Mouse (Mus musculus) layer of hippocampus, adult 18-20 months (tissue): Measurements from ENCODE around the gene Map2k5. TPM values are rescaled to one million over a fixed set of nuclear protein-coding genes. Genes with fewer than 3 reads are reported as not detected.

Experiments used
- DNase-seq, 2 experiments: peaks; one replicate each; pipeline ENCODE4 v3.0.0; 2022; ENCODE audit warnings: low spot score in 2 of 2
- total RNA-seq, 2 experiments: library from RNA; stranded (reverse); gene quantifications; 2 replicates each; pipeline ENCODE4 v1.2.3; 2021

The Map2k5 gene
- total RNA-seq, 2 experiments from 2014 or later = 29.9 to 32.7 TPM

DNA sequence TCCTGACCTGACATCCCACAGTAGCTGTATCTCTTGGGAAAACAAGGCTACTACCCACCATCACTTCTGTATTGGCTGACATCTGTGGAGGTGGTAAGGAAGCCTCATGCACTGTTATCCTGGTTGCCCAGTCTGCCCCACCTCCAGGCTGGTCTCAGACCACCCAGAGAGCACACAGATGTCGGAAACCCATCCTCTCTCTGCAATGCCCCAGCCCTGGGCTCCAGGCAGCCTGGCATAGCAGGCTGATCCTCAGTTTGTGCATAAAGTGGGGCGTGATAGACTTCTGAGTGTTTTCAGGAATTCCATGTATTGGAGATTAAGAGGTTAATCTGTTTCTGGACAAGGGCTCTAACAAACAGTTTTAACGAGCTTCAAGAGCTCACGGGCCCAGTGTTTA is 182.2 kb downstream of the Map2k5 start:
- no peak for DNase-seq

DNA sequence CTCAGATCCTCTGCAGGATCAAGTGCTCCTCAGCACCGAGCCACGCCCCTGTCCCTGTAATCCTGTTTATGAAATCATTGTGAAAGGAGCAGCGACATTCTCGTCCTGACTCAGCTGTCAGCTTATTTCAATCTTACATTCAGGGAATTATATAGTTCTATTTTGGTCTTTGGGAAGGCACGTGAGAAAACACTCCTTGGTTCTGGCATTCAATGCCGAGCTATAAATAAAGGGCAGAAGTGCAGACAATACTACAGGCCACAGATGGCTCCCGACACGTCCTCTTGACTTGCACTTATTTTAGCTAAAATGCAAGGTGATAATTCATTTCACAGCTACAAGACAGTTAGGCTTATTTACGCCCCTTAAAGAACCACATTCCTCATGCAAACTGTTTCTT is 182.9 kb downstream of the Map2k5 start:
- DNase-seq = no peak

DNA sequence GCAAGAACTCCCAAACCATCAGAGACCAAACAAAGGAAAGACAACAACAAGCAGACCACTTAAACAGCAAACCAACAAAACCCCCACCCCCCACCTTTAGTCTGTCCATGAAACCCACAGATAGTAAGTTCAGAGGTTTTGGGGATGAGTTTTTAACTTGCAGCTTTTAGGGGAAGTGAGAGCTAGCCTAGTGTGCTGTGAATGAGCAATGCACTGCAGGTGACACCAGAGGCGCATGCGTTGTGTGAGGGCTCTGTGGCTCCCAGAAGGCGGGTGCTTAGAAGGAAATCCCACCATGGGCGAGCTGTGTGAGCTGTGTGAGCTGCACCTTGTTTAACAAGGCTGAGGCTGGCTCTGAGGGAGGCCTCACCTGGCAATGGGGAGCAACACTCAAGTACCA is 184.9 kb downstream of the Map2k5 start:
- no peak for DNase-seq

DNA sequence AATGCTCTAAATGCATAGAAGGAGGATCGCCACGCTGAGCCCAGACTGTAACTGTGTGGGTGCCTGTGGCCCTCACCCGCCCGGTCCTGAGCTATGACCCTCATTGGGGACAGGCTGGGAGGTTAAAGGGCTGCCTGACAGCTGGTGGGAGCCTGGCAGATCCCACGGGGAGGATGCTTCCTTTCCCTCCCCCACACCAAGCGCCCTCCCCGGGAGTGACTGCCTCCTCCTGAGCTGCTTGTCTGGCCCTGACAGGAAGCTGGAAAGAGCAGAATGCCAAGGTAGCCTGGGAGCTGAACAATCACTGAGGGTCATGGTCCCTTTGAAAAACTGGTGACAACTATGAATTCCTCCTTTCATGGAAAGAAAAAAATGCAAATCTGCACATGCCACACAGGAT is 190.4 kb downstream of the Map2k5 start:
- DNase-seq = no peak

DNA sequence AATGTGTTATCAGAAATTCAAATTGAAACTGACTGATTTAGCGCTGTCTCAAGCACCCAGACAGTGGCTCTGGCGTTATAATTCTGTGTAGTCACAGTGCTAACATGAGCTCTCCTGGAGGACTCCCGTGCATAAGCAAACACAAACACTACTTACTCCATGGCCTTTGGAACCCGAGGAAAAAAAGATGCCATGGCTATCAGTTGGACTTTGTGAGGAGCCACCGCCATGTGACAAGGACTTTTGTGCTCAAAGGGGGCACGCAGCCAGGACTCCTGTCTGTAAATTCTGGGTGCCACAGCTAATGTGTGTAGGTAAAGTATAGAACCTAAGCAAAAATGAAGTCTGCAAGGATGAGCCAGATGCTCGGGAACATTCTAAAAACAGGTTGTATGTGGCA is 192.5 kb downstream of the Map2k5 start:
- DNase-seq = no peak

DNA sequence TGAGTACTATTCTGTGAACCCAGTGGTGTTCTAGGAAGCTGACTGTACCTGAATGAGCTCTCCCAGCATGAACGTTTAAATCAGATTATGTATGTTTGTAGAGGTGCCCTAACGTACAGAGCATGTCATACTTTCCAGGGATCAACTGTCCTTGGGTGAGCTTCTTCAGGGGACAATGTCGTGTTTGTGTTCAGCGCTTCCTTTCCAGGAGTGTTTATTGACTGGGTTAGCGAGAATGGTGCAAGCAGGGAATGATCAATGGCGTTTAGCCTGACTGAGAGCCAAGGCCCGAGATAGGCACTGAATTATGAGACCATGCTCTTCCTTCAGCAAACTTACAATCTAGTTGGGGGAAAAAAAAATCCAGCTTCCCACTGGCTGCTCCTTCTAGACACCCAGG is 193.8 kb downstream of the Map2k5 start:
- DNase-seq = no peak

DNA sequence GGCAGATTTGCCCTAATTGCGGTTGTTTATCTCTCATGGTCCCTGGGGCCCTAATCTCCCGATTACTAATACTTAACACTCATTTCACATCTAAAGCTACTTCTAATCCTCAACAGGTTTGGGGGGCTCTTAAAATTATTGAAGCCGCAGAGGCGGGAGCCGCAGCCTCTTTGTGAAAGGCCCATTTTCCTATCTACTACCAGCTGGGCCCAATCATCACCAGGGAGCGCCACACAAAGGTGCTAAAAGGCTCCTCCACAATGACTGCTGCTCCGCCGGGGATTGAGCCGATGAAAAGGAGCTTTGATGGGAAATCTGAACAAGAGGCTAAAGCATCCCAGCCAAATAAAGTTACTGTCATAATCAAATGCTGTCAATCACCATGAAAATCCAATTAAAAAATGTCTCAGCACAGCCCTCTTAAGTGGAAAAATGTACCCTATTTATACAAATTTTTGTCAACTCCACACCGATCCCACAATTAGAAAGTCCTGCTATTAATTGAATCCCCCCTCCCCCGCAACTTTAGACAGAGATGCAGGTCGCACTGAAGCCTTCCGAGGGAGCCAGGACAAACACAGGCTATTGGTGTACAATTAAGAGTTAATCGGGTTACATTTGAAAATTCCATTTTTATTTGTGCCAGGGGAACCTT is 195.3 kb downstream of the Map2k5 start:
- DNase-seq = no peak

DNA sequence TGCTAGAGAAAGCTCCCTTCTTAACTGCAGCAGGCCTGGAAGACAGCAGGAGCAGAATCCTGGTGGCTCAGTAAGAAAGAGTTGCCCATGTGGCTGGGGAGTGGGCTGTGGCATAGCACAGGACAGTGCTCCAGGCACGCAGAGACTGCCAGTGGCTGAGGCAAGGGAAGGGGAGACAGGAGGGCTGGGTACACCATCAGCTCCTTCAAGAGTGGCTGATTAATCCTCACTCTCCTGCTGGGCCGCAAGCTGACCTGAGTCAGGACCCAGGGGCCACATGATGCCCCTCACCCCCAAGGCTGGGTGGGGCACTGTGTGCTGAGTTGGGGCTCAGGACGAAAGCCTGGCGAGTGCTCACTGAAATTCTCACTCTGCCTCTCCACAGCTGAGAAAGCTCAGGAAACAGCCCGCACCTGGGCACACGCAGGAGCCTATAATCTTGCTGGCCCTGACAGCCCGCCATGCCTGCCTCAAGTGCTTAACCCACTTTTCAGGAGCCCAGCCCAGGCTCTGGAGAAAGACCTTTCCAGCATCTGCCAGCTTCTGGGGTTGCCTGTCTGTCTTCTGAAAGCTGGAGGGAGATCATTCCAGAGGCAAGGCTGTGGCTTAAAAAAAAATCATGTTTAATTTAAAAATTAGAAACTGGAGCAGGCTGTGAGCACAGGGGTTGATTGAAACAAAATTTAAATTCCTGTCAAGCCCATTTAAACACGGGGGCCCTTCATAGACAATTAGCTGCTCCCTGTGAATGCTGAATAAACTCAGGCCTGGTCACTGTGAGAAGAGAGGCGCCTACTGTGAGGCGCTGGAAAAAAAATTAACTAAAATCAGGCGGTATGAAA is 196.1 kb downstream of the Map2k5 start:
- no peak for DNase-seq

DNA sequence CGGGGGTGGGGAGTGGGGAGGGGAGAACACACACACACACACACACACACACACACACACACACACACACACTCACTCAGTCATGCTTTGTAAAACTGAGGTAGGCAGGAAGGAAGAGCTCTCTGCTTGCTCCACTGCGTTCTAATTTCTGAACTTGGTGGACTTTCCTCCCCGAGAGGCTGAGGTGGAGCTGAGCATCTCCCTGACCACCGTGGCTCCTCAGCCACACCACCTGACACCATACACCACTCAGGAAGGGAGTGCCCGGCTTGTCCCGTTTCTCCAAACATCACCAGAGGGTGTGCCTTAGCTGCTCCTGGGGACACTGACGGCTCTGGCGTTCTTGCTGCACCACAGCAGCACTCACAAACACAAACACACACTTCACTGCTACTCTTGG is 199.4 kb downstream of the Map2k5 start:
- no peak for DNase-seq

DNA sequence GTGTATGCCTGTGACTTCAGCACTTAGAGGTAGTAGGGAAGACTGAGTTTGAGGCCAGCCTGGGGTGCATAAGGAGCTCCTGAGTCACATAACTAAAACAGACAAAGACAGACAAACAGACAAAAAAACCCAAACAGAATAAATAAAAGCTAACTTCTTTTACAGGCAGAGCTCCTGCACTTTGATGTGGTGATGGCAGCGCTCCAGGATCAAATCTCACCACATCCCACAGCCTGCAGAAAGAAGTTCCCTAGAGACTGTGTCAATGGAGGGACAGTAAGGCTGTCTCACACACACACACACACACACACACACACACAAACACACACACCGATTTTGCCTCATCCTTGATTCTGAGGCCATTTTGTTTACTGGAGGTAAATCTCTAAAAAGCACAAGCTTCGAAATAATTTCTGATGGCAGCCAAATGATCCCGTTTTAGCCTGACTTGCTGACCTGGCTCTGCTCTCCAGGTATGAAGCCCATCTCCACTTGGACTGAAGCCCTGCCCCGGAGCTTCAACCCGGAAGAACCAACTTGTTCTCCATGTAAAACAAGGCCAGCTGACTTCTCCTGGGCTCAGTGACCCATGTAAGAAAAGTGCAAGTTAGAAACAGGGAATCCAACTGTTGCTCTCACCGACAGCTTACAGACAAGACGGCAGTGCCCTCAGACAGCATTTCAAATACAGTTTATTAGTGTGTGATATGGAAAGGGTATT is 203.5 kb downstream of the Map2k5 start:
- no peak for DNase-seq

DNA sequence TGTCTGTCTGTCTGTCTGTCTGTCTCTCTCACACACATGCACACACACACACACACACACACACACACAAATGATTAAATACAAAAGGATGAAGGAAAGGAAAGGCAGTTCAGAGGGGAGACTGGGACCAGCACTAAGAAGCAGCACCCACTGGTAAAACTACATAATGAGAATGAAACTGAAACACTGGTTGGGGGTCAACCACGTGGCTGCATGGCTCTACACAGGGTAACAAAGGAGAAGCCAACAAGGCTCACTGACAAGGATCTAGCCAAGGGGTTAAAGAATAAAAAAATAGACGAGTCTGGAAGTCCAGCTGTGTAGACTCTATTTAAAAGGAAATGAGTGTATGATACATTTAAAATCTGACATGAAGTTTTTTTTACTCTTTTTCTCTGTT is 205.8 kb downstream of the Map2k5 start:
- no peak for DNase-seq

DNA sequence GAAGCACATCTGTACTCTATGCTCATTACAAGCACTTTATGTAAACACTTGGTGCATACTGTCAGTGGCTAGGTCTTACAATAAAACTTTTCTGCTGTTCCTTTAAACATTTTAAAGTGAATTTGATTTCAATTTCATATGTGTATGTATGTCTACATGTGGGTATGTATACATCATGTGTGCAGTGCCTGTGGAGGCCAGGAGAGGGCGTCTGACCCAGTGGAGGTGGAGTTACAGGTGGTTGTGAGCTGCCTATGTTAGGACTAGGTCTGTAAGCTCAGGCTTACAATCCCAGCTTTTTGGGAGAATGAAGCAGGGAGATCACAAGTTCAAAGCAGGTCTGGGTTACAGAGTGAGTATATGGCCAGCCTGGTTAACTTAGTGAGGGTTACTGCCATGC is 208.6 kb downstream of the Map2k5 start:
- no peak for DNase-seq

DNA sequence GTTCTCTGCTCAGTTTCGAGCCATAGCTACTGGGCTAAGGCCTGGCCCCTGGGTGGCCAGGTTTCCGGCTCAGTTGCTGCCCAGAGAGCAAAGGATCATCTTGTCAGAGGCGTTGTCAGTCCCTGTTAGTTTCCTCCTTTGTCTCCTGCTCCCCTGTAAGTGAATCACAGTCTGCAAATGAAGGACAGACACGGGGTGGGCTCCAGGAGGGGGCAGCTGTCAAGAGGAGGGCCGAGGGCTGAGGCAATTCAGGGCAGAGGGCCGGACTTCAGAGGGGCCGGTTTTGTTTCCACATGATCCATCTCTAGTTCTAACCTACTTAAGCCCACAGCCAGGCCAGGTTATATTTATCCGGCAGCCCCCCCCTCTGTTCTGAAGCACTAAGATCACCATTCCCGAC is 212.6 kb downstream of the Map2k5 start:
- DNase-seq = no peak

DNA sequence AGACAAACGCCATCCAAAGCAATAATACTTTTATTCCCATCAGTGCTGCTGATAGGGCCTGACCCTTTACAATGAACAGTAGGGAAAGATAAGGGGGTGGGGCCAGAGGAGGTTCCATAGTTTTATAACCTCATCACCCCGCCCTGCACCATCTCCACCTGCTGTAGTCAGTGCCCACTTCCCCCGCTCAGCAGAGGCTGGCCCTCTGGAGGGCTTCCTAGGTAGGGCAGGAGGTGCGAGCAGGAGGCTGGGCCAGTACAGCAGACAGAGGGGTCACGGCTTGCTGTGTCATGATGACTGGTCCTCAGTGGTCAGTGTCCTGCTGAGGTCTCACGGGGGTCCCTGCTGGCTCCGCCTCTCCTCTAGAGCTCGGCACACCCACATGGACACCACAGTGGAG is 213.9 kb downstream of the Map2k5 start:
- DNase-seq = no peak

DNA sequence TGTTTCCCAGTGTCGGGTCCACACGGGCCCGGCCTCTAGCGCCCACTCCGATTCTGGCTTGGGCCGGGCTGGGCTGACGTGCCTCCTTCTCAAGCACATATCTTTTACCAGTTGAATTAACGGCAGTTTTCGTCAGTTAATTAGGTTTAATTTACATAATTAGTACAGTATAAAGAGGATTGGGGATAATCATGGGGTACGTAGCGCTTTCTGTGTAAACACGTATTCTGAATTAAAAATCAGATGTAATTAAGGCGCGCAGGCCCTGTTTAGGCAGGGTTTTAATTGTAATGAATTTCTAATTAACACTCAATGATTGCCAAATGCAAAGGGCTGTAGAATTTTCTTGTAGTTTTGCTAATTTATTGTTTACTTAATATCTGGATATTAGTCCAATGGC is 225.8 kb downstream of the Map2k5 start:
- DNase-seq = no peak

DNA sequence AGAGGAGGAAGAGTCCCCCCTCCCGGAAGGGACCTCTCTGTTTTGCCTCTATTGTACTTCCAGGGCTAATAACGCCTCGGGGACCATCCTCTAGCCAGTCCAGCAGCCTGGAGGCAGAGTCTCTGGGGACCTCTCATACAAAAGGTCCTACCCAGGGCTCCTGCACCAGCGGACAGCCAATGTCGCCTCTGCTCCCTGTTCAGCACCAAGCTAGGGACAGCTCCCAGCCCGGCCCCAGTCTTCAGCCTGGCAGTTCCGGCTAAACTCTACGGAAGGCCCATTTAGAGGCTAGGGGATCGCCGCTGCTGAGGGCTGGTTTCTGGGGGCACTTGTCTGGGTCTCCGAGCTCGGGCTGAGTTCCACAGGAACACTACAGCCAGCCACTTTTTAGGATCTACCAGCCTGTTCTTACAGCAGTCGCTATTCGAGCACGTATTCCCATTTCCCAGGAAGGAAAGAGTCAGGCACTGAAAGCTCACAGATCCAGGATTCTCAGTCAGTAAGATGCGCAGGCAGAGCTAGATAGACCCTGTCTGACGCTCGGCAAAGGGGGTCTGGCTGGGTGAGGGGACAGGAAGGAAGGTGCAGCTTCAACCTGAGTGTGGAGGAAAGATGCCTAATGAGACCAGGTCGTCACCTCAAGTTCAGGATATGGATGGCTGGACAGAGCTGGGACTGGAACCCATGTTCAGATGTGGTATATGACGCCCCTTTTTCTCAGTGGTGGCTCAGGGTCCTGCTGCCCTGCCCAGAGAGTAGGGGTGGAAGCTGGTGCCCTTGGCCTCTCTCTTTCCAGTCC is 226.4 kb downstream of the Map2k5 start:
- no peak for DNase-seq

DNA sequence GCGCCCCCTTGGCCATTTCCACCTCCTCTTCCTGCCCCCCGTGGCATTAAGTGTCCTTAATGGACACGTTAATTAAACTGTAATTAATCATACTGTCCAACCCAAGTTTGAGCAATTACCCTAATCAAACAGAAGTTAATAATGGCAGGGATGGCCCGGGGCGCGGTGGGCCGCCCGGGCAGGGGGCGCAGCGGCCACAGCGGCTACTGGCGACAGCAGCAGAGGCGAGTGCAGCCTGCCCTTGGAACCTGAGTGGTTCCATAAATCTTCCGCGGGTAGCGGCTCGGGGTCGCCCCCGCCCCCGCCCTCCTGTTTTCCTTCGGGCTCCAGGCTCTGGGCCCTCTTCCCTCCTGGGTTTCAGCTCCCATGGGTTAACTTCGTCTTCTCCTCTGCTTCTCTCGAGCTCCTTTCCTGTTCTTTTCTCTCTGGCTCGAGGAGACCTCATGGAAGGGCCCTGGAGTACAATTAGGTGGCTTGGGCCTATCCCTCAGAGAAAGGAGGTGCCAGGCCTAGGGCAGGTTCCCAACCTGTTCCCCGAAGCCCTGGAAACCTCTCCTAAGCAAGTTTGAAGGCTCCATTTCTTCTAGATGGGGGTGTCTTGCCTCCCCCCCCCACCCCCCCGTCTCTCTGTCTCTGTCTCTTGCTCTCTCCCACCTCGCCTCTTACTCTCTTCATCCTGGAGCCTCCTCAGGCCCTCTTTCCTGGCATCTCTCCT is 227.5 kb downstream of the Map2k5 start:
- DNase-seq = no peak

DNA sequence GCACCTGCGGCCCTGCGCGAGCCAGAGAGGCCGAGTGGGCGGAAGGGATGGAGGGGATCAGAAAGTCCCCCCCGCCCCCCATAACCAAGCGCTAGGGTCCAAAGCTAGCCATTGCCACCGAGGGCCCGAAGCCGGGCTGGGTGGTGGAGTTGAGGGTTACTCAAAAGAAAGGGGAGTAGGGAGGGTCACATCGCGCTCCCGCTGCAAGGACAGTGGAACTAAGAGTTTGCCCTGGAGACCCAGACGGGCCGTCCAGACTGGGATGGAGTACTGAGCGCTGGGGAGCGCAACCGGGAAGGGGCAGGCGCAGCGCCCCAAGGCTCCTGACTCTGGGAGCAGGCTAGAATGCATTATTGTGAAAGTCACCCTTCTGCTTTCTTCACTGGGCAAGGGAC is 228.3 kb downstream of the Map2k5 start:
- no peak for DNase-seq

DNA sequence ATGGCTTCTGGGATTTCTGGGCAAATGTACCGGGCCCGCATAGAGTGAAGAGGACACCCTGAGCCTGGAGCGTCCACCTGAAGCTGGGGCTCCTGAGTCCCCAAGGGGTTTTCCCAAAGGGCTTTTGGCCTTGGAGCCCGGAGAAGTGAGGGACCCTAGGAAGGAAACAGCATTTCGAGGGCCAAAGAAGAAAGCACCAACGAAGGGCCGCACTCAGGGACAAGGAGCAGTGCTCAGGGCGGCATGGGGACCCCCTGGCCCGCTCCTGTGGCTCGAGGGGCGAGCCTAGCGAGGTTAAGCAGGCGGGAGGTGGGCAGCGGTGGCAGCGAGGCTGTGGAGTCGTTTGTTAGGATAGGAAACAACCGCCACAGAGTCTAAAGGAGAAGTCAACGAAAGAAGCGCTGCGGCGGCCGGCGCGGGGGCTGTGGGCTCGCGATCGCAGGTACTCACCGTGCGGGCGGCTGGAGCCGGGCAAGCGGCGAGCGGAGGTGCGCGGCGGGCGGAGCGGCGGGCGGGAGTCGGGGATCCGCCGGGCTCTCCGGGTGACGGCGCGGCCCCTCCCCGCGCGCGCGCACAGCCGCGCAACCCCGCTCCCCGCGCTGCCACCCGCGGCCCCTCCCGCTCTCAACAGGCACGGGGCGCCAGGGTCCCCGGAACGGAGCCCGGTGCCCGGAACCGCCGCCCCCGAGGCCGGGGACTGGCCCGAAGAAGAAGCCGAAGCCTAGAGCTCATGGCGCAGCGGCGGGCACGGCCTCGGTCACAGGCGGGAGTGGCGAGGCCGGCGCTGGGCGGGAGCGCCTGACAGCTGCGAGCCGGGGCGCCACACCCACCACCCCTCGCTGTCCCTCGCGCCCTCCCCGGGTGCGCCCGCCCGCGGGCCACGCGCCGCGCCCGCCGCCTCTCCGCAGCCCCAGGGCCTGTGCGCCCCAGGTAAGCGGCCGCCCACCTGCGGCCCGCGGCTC is 229.0 kb downstream of the Map2k5 start, which contains the start of gene Skor1:
Gene Skor1 (minus strand): TSS at position 552 of the 962 bp plus-strand sequence.
- no peak for DNase-seq
